Mouse (Mus musculus): ENCODE measurements around the gene Kcnj4.

The Kcnj4 gene

GRCm38 (mm10) chr15:79455106-79455810, 49.8 kb downstream of the Kcnj4 start, which contains the start of gene Csnk1e:
Gene Csnk1e, minus strand, starts transcription at chr15:79455566.
- no peak for DNase-seq (ENCODE audit: extremely low read depth, low read depth)

GRCm38 (mm10) chr15:79453831-79454230, 51.2 kb downstream of the Kcnj4 start:
- no peak for DNase-seq (ENCODE audit: extremely low read depth, low read depth)

GRCm38 (mm10) chr15:79448041-79448440, 57.0 kb downstream of the Kcnj4 start:
- no peak for DNase-seq (ENCODE audit: extremely low read depth, low read depth)

- no peak for DNase-seq (ENCODE audit: extremely low read depth, low read depth)
Observed at GRCm38 (mm10) chr15:79445786-79446654, 59.0 kb downstream of the Kcnj4 start.

DNA sequence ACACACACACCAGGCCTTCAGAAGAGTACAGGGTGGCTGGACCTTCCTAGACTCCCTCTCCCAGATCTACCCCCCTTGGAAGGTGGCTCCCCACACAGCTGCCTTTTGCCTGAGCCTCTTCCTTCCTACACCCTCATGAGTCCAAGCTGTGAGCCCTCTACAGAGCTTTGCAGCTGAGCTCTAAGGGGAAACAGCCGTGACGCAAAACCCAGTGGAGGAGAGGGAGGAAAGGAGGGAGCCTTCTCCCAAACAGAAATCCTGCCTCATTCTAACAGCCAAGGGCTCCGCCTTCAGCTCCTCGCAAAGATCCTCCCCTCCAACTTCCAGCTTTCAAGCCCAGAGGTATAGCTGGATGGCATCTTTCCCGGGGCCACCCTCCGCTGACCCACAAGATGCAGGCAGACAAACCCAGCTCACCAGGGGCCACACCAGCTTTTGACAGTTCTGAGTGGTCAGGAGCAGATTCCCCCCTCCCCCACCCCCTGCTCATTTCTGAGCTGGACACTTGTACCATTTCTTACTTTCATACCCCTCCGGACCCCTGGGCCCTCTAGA, 61.1 kb downstream of the Kcnj4 start:
- no peak for DNase-seq (ENCODE audit: extremely low read depth, low read depth)

GRCm38 (mm10) chr15:79442961-79443518, 62.0 kb downstream of the Kcnj4 start:
- no peak for DNase-seq (ENCODE audit: extremely low read depth, low read depth)

DNA sequence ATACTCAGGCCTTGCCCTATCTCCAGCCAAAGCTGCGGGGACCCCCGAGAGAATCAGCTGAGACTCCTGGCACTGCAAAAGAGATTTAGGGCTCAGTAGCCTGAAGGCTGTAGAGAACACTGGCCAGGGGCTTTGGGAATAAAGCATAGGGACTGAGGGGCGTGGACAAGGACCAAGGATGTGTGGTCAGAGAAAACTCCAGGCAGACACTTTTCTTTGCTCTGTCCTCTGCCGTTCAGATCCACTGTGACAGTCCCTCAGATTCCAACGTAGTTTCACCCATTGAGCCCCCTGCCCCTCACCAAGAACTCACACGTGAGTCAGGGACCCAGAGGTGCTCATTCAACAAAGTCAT, 62.8 kb downstream of the Kcnj4 start:
- DNase-seq (ENCODE audit: extremely low read depth, low read depth), result no peak

DNA sequence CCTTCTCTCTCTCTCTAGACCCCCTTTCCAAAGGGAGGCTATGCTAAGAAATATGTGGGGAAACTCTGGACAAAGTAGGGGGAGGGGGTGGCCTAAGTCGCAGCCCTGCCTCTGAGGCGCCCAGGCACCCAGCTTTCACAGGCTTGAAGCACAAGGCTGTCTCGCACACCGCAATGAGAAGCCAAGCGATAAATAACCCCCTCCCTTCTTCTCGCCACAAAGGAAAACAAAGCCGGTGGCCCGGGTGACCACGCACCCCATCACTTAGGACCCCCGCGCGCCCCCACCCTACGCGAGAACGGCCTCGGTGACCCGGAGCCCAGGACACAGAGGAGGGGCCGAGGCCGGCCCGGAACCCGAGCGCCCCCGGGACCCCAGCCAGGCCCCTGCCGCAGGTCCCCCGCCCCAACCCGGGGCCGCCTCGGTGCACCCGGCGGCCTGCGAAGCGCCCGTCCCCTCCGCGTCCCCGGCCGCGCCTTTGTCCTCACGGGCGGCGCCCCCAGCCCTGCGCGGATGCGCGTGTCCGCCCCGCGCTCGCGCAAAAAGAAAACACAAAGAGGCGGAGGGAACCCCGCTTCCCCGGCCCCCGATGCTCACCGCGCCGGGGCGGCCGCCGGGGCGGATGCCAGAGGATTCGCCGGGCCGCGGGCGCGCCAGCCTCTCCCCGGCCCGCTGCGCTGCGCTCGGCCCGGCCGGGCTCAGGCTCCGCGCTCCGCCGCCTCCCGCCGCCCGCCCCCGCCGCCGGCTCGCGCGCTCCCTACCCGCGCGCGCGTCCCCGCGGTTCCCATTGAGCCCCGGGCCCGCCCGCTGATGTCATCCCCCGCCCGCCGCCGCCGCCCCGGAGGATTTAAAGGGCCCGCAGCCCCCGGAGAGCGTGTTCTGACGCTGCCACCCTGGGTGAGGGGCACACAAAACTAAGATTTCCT, 63.4 kb downstream of the Kcnj4 start:
- DNase-seq (ENCODE audit: extremely low read depth, low read depth), result no peak

DNA sequence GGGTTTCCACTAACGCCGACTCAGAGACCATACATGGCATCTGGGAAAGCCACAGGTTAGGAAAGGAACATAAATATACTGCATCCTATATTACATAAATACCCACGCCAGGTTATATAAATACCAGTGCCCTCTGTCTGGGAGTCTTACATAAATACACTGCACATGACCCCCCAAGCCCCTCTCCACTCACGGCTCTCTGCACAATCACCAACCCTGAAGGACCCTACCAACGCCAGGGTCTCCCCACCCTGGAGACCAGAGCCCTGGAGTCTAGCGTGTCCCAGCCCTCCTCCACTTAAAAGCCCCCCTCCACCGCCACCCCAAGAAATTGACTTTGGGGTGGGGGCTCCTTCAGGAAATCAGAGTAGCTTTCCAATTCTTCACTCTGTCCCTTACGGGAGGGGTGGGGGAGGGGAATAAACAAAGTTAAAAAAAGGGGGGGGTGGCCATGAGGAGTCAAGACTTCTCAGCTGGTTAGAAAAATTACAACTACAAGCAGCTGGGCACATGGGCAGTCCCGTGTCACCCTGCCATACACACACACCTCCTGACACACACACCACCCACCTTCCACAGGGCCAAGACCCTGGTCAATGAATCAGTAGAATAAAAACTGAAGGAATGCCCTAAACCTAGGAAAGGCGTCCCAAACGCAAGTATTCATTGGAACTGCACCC, 64.2 kb downstream of the Kcnj4 start:
- DNase-seq (ENCODE audit: extremely low read depth, low read depth), result no peak

GRCm38 (mm10) chr15:79440223-79440622, 64.8 kb downstream of the Kcnj4 start:
- DNase-seq (ENCODE audit: extremely low read depth, low read depth), result no peak

- DNase-seq (ENCODE audit: extremely low read depth, low read depth), result no peak
Observed at GRCm38 (mm10) chr15:79439386-79439785, 65.7 kb downstream of the Kcnj4 start.

DNA sequence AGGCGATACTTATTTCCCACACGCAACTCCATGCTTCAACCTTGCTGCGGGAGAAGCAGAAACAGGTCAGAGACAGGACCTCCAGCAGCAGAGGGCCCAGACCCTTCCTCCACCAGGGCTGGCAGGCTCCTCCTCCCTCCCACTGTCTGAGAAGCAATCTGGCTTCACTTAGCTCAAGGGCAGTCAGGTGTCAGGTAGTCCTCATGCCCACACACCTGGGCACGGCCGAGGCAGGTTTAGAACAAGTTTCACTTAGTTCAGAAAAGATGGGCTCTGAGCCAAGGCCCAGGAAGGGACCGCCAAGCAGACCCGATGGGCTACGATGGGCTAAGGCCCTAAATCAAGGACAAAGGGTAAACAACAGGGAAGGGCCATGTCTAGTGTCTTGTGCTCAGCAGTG, 66.2 kb downstream of the Kcnj4 start:
- DNase-seq (ENCODE audit: extremely low read depth, low read depth), result no peak

DNA sequence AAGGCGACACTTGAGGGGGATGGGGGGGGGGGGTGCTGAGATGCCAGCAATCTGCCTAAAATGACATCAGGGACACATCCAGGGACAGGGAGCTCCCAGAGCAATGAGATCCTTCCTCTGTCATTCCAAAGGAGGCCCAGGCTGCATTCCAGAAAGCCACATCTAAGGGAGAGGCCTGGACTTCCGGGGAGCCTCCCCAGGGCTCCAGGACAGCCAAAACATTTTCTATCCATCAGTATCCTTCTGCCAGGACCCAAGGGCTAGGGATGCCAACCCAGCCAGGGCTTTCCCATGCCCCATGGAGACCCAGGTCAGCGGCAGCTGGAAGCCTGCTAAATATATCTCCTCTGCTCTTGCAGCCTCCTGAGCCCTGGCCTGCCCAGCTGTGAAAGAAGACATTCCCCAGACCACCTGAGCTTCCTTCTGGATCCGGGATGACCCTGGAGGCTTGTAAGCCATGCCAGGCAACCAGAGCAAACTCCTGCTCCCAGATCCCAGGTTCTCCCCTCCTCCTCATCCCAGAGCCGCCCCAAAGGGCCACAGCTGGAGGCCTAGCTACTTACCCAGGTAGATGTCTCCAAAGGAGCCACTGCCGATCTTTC, 66.7 kb downstream of the Kcnj4 start:
- DNase-seq (ENCODE audit: extremely low read depth, low read depth), result no peak

DNA sequence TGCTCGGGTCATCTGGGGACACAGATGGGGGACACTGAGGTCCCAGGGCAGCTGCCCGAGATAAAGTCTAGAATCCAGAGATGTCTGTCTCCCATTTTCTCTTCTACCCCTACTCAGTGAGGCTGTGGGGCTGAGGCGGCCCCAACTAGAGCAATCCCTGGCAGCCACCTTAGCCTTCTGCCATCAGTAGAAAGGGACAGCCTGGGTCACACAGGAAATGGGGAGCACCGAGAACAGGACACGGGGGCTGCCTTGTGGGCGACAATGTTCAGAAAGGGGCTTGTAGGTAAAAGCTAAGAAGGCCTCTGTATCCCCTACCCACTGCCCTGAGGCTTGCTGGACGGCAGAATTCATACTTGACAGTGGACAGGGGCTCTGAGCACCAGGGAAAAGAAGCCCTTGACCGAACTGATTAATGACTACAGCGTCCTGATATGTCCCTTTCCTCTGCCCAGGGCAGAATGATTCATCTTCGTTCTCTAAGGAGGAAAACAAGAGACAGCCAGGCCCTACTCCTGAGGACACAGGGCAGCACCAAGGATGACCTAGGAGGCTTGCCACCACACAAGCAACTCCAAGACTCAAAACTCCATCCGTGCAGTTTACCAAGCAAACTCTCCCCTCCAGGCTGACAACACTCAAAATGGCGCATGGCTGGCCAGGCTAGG, 67.4 kb downstream of the Kcnj4 start:
- no peak for DNase-seq (ENCODE audit: extremely low read depth, low read depth)

DNA sequence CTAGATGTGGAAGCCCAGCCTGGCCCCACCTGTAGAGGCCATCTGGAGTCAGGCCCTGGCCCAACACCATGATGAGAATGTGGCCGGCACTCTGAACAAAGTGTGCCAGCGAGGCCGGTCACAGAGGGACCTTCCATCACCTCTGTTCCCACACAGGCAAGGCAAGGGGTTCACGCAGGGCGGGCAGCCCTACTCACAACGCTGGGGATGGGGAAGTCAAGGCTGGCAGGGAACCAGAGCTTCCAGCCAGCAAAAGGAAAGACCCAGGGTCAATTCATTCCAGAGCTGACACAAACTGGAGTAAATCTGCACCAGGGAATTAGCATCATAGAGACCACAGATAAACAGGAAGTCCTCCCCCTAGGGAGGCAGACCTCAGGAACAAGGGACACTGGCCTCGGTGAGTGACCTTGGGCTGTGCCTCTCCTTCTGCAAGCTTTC, 68.5 kb downstream of the Kcnj4 start:
- DNase-seq (ENCODE audit: extremely low read depth, low read depth), result no peak

- DNase-seq (ENCODE audit: extremely low read depth, low read depth), result peak; percentile 78
Observed at GRCm38 (mm10) chr15:79435191-79435671, 69.8 kb downstream of the Kcnj4 start.
